Mouse (Mus musculus) E14TG2a.4 (cell line): ENCODE measurements around the gene Myo18b.

ENCODE experiments used
- CTCF ChIP-seq: conservative IDR thresholded peaks from 2 replicates; pipeline ENCODE4 v1.5.1; 2014; ENCODE audit warnings: low read length
- POU5F1 ChIP-seq: IDR thresholded peaks from 2 replicates; pipeline ENCODE4 v1.6.1; 2014; ENCODE audit warnings: low read length, borderline replicate concordance

DNA sequence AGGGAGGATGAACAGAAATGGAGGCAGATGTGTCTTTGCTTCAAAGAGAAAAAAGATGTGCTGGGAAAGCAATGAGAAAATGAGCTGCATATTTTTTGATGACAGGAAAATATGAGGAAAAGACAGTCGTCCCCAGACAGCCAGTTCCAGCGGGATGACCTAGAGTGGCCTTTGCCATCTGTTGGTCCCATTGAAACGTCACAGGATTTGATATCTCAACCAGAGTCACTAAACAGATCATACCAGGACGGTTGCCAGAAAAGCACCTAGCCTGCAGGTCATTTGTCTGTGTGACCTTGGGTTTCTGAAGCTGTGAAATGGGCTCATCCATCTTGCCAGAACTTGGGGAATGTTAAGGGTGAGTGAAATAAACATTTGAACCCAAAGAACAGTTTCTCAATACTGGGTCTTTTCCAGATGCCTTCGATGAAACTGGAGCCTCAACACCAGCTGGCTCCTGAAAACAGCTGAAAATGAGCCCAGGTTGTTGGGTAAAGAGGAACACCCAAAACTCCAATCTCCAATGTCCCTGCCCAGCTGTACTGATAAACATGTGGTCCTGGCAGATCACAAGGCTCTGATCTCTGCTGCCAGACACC, 2.6 kb downstream of the Myo18b start:
- TF ChIP-seq CTCF (no peak), POU5F1 (no peak)
